19 mouse cellular contexts compared by ENCODE assay signal in the genomic region with DNA sequence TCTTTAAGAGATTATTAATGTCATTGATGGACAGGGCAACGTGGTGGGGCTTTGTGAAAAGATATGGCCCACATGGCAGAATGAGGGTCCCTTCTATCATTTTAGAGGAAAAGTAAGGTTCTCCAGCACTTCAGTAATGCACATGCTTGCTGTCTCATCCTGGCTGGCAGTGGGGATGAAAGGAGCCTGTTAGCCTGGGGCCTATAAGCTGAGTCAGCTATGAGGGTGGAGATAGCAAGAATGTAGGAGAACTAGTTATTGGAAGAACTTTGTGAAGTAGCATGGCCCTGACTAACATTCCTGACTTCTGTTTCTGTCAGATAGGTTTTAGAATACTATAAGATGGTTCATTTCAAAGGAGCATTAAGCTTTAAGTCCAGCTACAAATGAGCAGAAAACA.
DNase-seq lines count a peak whose midpoint lies in the region; ATAC-seq and TF ChIP-seq lines count a peak whose summit lies in the region.
"Had no signal": no experiment of that assay in that cellular context is flagged by ENCODE, and none has a peak within 500 bp of the region (broad histone marks: within the 10 kb centered on the region; RNA-seq: fewer than 3 reads in every experiment).

No protein-coding gene starts in this region.

- H3K27ac ChIP-seq in liver, embryonic 12.5 days: no peak overlapping the region
- H3K27ac ChIP-seq in liver, embryonic 11.5 days (ENCODE audit: low read depth, low read length): no peak overlapping the region
- H3K27ac ChIP-seq in macrophage: peak overlapping the region; percentile 4; the same call in 1 of the 2 replicates
- H3K27ac ChIP-seq: embryonic facial prominence, embryonic 12.5 days; forebrain, embryonic 10.5 days; kidney, embryonic 15.5 days; limb, embryonic 13.5 days had no signal

- no peaks in the 10 kb centered on the region for H3K36me3 ChIP-seq in liver, embryonic 12.5 days
- no peaks in the 10 kb centered on the region for H3K36me3 ChIP-seq in liver, embryonic 11.5 days (ENCODE audit: control insufficient read depth, insufficient read depth, low read length)
- no peaks in the 10 kb centered on the region for H3K36me3 ChIP-seq in macrophage (ENCODE audit: inconsistent target)
- H3K36me3 ChIP-seq: embryonic facial prominence, embryonic 12.5 days; kidney, embryonic 15.5 days; limb, embryonic 13.5 days had no signal

- in situ Hi-C loops in Patski (cut with MboI; ENCODE audit: low pct_unique_long_range_greater_than_20kb): no loop called here

- H3K4me3 ChIP-seq in liver, embryonic 12.5 days: no peak overlapping the region
- H3K4me3 ChIP-seq in liver, embryonic 11.5 days (ENCODE audit: low read depth, low read length): no peak overlapping the region
- H3K4me3 ChIP-seq in macrophage (ENCODE audit: inconsistent target): no peak overlapping the region
- H3K4me3 ChIP-seq: embryonic facial prominence, embryonic 12.5 days; forebrain, embryonic 10.5 days; kidney, embryonic 15.5 days; limb, embryonic 13.5 days had no signal

- DNase-seq in liver, embryonic 11.5 days (ENCODE audit: low spot score): no peak
- peak; percentile 39 for DNase-seq in 3134 (ENCODE audit: extremely low read depth, insufficient read length, low spot score)
- DNase-seq in Patski (ENCODE audit: low read depth, low spot score): no peak
- DNase-seq in kidney, postnatal 4 days: no peak
- no peak for DNase-seq in cerebellum, postnatal 25 days
- no peak for DNase-seq in layer of hippocampus, adult 9-11 months
- DNase-seq: cerebellum, adult 18-20 months; layer of hippocampus, postnatal 36 days; midbrain, embryonic 14.5 days; thymus, adult 2 months had no signal

- no peak overlapping the region for H3K4me2 ChIP-seq in liver, embryonic 12.5 days
- no peak overlapping the region for H3K4me2 ChIP-seq in liver, embryonic 11.5 days
- H3K4me2 ChIP-seq: embryonic facial prominence, embryonic 12.5 days; heart, embryonic 11.5 days; kidney, embryonic 15.5 days; limb, embryonic 13.5 days had no signal

- no peak for TF ChIP-seq CTCF in Patski (IDR thresholded peaks at IDR 0.05)

- peaks cover 28% of the 10 kb centered on the region for H3K4me1 ChIP-seq in liver, embryonic 12.5 days
- H3K4me1 ChIP-seq in liver, embryonic 11.5 days (replicated peaks; ENCODE audit: control insufficient read depth, insufficient read depth, low read length): 0 out of 2 replicates have a peak, but pooled peaks cover 4% of the 10 kb centered on the region
- H3K4me1 ChIP-seq: embryonic facial prominence, embryonic 12.5 days; kidney, embryonic 15.5 days; limb, embryonic 13.5 days had no signal

- peak; percentile 42; the same call in 1 of the 2 replicates for ATAC-seq in liver, embryonic 12.5 days
- no peak for ATAC-seq in liver, embryonic 11.5 days (replicated peaks; ENCODE audit: low FRiP score)
- ATAC-seq in Patski: peak; percentile 44

- H3K79me2 ChIP-seq in macrophage (ENCODE audit: inconsistent target): no peaks in the 10 kb centered on the region

- POLR2A ChIA-PET in Patski (lab: Charles Lee): no interaction called here

- 56% methylated on average over 1 of the region's 1 CpGs for WGBS in liver, embryonic 12.5 days (ENCODE audit: insufficient replicate concordance)
- WGBS in liver, embryonic 11.5 days: 69% methylated on average over 1 of the region's 1 CpGs
- 100% methylated on average over 1 of the region's 1 CpGs for WGBS in macrophage (ENCODE audit: missing documents)

- CTCF ChIA-PET in Patski (lab: Charles Lee): no interaction called here

- H3K9ac ChIP-seq in liver, embryonic 12.5 days: no peak overlapping the region
- H3K9ac ChIP-seq in liver, embryonic 11.5 days (ENCODE audit: low read depth, low read length): no peak overlapping the region
- H3K9ac ChIP-seq: embryonic facial prominence, embryonic 12.5 days; kidney, embryonic 15.5 days; limb, embryonic 13.5 days; liver, postnatal 0 days had no signal

- H3K9me3 ChIP-seq in liver, embryonic 12.5 days (replicated peaks): no peaks in the 10 kb centered on the region
- no peaks in the 10 kb centered on the region for H3K9me3 ChIP-seq in liver, embryonic 11.5 days (ENCODE audit: control insufficient read depth, low read length)
- H3K9me3 ChIP-seq: embryonic facial prominence, embryonic 12.5 days; forebrain, embryonic 10.5 days; kidney, embryonic 15.5 days; limb, embryonic 13.5 days; megakaryocyte, embryonic 14.5 days had no signal

- no peaks in the 10 kb centered on the region for H3K27me3 ChIP-seq in liver, embryonic 12.5 days (replicated peaks)
- H3K27me3 ChIP-seq in liver, embryonic 11.5 days (replicated peaks; ENCODE audit: control insufficient read depth, insufficient read depth, low read length): no peaks in the 10 kb centered on the region
- no peaks in the 10 kb centered on the region for H3K27me3 ChIP-seq in Patski
- H3K27me3 ChIP-seq: embryonic facial prominence, embryonic 12.5 days; kidney, embryonic 15.5 days; limb, embryonic 13.5 days; megakaryocyte, embryonic 14.5 days had no signal
